Mouse (Mus musculus): ENCODE measurements around the gene Hnrnpu.
A peak's percentile ranks its signal among the peaks of the same experiment; 100 is the strongest.
"Not testable (repeated sequence)": the region's sequence is repeated elsewhere in the genome, so short reads cannot be mapped to it uniquely, and the experiment has no call there.

Gene Hnrnpu

DNA sequence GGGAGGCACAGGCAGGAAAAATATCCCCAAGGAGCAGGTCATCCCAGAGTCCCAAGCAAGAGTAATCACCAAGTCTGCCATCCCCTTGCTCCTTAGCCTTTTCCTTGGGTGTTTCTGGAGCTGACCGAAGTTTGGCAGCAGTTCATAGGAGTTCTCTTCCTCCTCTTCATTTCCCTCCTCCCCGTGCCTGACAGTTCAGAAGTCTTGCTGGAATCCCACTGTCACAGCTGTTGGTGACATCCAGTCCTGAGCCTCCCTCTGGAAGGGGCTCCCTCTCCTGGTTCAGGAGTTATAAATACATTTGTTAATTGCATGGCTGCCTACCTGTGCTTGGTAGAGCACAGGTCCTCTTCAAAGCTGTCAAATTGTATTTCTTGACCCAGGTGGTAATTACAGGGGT is 28.1 kb downstream of the Hnrnpu start:
- no peak for DNase-seq

DNA sequence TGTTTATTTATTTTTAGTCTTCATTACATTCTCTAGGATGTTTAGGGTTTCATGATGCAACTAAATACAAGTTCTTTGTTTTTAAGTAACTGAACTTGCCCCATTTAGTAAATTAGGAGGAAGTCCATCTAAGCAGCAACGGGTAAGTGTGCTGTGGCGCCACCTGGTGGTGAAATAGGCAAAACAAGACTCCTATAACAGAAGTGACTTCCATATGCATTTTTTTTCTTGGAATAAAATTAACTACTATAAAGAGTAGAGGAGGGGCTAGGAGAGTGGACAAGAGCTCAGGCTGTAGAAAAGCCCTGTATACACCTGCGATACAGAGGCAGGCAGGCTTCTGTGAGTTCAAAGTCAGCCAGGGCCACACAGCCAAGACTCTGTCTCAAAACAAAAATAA is 34.2 kb downstream of the Hnrnpu start:
- DNase-seq = peak; percentile 76 to 91

DNA sequence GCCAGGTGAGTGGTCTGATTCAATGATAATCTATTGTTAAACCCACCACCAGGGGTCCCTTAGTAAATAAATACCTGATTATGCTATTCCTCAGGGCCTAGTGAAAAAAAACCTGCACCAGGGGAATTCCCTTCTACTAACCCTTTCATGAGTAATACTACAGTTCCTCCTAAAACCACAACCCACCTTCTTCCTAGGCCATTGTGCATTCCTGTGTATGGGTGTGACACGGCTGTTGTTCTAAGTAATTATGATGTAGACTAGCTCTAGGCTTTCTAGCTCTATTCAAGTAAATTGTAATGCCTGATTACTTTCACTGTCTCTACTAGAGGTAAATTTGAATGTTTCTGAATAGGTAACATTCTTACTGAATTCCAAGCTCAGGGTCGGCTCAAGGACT is 36.3 kb downstream of the Hnrnpu start:
- DNase-seq = not testable (repeated sequence)

DNA sequence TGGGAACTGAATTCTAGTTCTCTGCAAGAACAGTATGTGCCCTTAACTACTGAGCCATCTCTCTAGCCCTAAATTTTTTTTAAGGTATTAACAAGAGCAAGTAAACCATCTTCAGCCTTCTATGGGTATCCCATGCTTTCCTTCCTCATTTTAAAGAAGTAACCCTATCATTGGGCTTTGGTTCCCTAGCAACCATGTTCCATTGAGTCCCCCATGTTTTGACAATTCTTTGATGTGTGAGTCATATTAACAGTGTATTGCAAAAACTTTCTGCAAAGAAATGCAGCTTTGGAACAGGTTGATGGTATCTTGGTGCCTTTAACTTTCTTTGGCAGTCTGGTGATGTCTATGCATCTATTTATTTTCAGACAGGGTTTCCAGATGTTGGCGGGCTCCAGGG is 43.5 kb downstream of the Hnrnpu start:
- DNase-seq = no peak

DNA sequence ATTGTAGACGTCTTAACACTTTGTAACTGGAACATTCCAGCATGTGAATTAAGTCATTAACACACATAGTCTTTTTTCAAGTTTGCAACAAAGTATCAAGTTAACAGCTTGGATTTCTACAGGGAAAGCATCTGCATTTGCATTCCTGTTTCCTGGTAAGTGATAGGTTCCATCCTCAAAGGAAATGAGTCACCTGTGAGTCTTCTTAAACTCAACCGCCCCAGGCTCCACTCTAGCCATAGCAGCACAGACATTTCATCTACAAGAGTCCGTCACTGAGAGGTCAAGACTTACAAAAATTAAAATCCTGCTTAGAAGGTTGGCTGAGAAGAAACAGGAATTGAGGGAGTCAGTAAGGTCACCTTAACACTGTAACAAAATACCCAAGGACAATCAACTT is 45.9 kb downstream of the Hnrnpu start:
- no peak for DNase-seq

DNA sequence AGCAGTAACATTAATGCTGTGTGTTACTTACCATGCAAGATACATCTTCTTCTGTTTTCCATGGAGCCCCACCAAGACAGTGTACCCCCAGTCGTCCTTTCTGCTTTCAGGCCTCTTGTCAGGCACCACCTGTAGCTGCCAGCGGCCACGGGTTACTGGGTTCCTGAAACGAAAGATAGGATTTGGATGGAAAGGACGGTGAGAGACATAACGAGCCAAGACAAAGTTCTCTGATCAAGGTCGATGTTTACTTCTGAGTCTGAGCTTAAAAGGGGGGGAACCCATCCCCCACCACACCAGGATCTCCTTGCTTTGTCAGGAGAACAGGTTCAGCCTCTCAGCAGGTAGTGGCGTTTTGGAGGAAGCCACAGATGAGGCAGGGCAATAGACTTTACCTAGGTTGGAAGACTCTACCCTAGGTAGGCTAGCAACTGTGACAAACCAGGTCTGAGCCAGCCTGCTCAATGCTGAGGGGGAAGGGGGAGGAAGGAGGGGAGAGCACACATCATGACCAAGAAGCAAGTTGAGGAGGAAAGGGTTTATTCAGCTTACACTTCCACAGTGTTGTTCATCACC is 49.9 kb downstream of the Hnrnpu start:
- DNase-seq = no peak

DNA sequence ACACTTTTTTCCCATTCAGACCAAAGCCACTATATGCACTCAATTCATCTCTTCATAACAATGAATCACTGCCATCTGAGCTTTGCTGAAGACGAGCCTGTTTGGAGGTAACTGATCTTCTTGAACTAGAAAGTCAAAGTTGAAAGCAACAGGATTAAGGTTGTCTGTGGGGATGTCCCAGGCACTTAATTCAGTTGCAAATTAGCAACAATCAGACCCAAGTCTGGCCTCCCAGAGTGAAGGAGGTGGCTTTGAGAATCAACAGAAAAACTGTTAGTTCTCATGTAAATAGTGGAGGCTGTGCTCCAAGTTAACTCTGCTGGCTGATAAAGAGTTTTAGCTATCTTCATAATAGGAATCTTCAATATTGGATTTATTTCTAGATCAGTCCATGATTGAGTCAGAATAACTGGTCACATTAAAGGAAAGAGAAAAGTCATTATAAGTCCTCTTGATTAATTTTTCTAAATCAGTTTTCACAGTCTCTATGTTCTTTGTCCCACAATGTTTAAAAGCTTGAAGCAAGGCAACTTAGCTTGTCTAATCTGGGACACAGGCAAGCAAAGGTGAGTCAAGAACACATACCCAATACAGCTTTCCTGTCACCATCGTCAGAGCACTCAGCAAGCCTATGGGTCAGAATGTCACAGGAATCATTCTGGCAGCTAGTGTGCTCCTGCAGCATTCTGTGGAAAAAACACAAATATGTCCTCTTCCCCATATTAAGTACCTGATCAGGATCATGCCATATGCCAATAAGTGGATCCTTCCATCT is 53.5 kb downstream of the Hnrnpu start:
- no peak for DNase-seq

DNA sequence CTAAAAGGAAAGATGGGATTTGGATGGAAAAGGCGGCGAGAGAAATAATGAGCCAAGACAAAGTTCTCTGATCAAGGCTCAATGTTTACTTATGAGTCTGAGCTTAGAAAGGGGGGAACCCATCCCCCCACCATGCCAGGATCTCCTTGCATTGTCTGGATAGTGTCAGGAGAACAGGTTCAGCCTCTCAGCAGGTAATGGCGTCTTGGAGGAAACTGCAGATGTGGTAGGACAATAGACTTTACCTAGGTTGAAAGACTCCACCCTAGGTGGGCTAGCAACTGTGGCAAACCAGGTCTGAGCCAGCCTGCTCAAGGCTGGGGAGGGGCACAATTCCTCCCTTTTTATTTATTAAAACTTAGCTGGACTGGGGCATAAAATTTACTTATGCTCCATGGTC is 54.3 kb downstream of the Hnrnpu start:
- not testable (repeated sequence) for DNase-seq

DNA sequence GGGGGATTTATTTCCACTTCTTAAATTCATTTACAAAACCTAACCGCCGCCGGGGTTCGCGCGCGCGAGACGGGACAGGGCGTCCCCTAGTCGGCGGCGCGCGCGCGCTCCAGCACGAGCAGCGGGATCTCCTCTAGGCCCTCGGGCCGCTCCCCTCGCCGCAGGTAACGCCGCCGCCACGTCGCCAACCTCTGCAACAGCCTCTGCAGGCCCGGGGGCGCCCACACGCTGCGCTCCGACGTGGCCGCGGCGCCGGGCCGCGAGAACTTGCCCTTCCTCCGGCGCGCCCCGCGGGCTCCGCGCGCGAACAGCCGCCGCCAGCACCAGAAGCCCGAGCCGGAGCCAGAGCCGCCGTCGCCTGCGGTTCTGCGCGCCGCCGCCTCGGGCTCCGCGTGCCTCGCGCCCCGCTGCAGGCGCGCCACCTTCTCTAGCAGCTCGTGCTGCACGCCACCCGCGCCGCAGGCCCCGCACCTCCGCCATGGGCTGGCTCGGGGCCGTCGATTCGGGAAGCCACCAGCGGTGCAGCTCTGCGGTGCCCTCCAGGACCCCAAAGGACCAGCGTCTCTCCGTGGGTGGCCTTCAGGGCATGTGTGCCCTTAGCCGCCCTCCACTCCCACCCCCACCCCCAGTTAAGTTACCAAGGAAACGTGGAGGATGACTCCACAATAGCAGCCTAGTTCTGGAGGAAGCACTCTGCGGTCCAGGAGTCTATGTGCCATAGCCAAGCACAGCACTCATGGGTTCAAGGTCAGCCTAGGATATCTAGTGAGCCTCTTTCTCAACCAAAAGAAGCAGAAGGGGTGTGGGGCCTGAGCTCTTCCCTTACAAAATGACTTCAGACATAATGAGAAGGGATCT is 61.3 kb downstream of the Hnrnpu start:
- peak; percentile 53 to 69 for DNase-seq

DNA sequence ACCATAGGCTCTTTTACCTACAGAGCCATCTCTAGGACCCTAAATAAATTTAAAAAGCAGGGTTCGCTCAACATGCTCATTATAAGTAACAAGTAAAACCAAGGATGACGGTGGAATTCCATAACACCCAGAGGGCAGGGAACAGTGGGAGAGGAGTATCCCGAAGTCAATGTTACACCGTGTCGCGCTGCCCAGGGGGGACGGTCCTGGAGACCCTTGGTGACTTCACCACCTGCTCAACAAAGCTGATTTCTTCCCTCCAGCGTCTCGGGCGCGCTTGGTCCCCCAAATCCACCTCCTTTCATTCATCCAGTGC is 61.9 kb downstream of the Hnrnpu start:
- DNase-seq = no peak

DNA sequence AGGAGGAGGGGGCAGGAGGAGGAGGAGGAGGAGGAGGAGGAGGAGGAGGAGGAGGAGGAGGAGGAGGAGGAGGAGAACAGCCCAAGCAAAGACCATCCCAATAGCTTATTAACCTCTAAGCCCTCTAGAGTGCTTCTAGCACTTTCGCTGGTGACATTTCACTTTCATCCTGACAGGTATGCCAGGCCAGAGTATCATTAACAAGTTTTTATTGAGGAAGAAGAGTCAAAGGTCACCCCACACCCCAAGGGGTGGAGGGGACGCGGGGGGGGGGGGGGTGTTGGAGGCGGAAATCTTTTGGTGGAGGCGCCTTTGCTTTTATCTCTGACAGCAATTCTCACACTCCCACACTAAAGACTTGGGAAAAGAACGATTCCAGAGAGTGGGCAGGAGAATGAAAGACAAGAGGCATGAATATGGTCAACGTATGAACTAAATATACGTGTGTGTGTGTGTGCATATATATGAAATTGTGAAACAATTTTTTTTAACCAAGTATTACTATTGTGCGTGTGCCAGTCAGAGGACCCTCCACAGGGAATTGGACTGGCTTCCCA is 62.3 kb downstream of the Hnrnpu start:
- no peak for DNase-seq

Data from kidney, postnatal 25 days (tissue).